Mouse (Mus musculus) CD8-positive naive resting alpha-beta T cell, adult 2 months (primary cell): ENCODE results near the gene Msx3.

ENCODE experiments used
- DNase-seq, 2 experiments: peaks; one replicate each; pipeline ENCODE4 v3.0.0; 2022; ENCODE audit warnings: low read depth in 2 of 2, low spot score in 2 of 2

Gene Msx3

GRCm38 (mm10) chr7:140057413-140058407, 8.8 kb upstream of the Msx3 start:
- no peak for DNase-seq

GRCm38 (mm10) chr7:140054124-140054523, 5.2 kb upstream of the Msx3 start:
- no peak for DNase-seq

GRCm38 (mm10) chr7:140049115-140049689, 313 bp upstream of the Msx3 start:
- no peak for DNase-seq

GRCm38 (mm10) chr7:140047811-140048311, 1.0 kb downstream of the Msx3 start:
- no peak for DNase-seq

- DNase-seq = no peak
Measured at GRCm38 (mm10) chr7:140045546-140045945, 3.3 kb downstream of the Msx3 start.

GRCm38 (mm10) chr7:140042728-140043127, 6.2 kb downstream of the Msx3 start:
- DNase-seq = no peak

- no peak for DNase-seq
Measured at GRCm38 (mm10) chr7:140037171-140037555, 11.7 kb downstream of the Msx3 start.

GRCm38 (mm10) chr7:140036281-140037170, 12.4 kb downstream of the Msx3 start, which contains the start of the genes Zfp511 and Tubgcp2:
TSS of gene Zfp511 (plus strand) at chr7:140036391.
TSS of gene Tubgcp2 (minus strand) at chr7:140036669.
- peak; percentile 67 to 75 for DNase-seq

- no peak for DNase-seq
Measured at GRCm38 (mm10) chr7:140035456-140035855, 13.4 kb downstream of the Msx3 start.

GRCm38 (mm10) chr7:140033386-140033785, 15.5 kb downstream of the Msx3 start:
- DNase-seq = no peak

GRCm38 (mm10) chr7:140032366-140032765, 16.5 kb downstream of the Msx3 start:
- DNase-seq = no peak

- no peak for DNase-seq
Measured at GRCm38 (mm10) chr7:140031771-140032170, 17.1 kb downstream of the Msx3 start.

- DNase-seq = no peak
Measured at GRCm38 (mm10) chr7:140011336-140011735, 37.6 kb downstream of the Msx3 start.

GRCm38 (mm10) chr7:140007781-140008180, 41.1 kb downstream of the Msx3 start:
- peak in 1 of 2 experiments; percentile 0 for DNase-seq

GRCm38 (mm10) chr7:140006861-140007611, 41.9 kb downstream of the Msx3 start:
- peak in 1 of 2 experiments; percentile 0 for DNase-seq

GRCm38 (mm10) chr7:140004666-140005065, 44.2 kb downstream of the Msx3 start:
- peak in 1 of 2 experiments; percentile 0 for DNase-seq

GRCm38 (mm10) chr7:140001086-140001740, 47.7 kb downstream of the Msx3 start:
- DNase-seq = peak in 1 of 2 experiments; percentile 0

- DNase-seq = no peak
Measured at GRCm38 (mm10) chr7:139998691-139999350, 50.1 kb downstream of the Msx3 start.
